Mouse (Mus musculus) heart, adult 2 months (tissue): Measurements from ENCODE around the gene H2-Oa.

Experiments
- CTCF ChIP-seq: fragments of 200-600 bp; IDR thresholded peaks from 2 replicates; pipeline ENCODE4 v1.8.1; 2022; ENCODE audit warnings: antibody characterized with exemption, mild to moderate bottlenecking, moderate library complexity
- POLR2A ChIP-seq: fragments of 200-500 bp; IDR thresholded peaks from 2 replicates; pipeline ENCODE4 v1.6.1; 2011; ENCODE audit warnings: mild to moderate bottlenecking, low read depth, low read length, control low read depth; ENCODE audit not compliant: insufficient read depth

DNA sequence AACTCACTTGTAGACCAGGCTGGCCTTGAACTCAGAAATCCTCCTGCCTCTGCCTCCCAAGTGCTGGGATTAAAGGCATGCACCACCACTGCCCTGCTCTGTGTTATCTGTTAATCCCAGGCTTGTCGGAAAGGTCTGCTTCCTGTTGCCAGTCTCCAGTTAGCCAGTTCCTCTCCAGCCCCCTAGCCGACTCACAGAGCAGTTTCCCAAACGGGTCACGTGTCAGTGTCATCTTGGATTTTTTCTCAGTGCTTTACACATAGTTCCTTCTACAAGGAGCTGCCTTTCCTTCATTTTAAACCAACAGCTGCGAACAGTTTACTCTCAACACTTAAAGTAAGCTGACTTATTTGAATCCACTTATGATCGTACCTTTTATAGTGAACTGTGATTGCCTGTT lies 32.5 kb downstream of the H2-Oa start:
- TF ChIP-seq CTCF: no peak
- TF ChIP-seq POLR2A: no peak
